Mouse (Mus musculus) ES-E14 (cell line): ENCODE results near the gene Bcl9.

Experiments
- HCFC1 ChIP-seq: IDR thresholded peaks from 2 replicates; pipeline ENCODE4 v1.6.1; 2012; ENCODE audit warnings: low read length, inconsistent platforms, borderline replicate concordance; ENCODE audit not compliant: insufficient read depth
- MAFK ChIP-seq: IDR thresholded peaks from 2 replicates; pipeline ENCODE4 v1.6.1; 2014; ENCODE audit warnings: mild to moderate bottlenecking, low read depth, low read length, inconsistent platforms; ENCODE audit not compliant: insufficient read depth
- ZC3H11A ChIP-seq: IDR thresholded peaks from 2 replicates; pipeline ENCODE4 v1.6.1; 2012; ENCODE audit warnings: low read depth, mild to moderate bottlenecking, inconsistent platforms, low read length, borderline replicate concordance

DNA sequence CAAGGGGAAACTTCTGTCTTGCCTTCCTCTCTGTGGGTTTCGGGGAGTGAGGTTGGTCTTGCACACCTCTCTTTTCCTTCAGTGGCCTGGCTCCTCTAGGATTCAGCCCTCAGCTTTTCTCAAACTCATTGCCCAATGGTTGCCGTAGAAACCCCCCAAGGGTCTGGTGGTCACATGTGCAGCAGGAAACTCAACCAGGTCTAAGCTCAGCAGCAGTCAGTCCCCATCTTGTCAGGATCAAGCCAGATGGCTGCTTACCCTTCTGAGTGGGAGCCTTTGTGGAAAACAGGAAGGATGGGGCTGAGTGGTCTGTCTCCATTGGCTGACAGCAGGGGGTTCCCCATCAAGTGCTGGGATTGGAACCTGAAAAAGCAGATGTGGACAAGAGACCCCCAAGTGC is 15.7 kb upstream of the Bcl9 start:
- TF ChIP-seq ZC3H11A (no peak), HCFC1 (no peak), MAFK (no peak)
